Mouse (Mus musculus) thymus, postnatal 10 days (tissue): ENCODE measurements around the gene Arhgef25.
A peak's percentile ranks its signal among the peaks of the same experiment; 100 is the strongest.
"Not testable (repeated sequence)": the region's sequence is repeated elsewhere in the genome, so short reads cannot be mapped to it uniquely, and the experiment has no call there.

Source experiments
- DNase-seq, 2 experiments: peaks; one replicate each; pipeline ENCODE4 v3.0.0; 2021; ENCODE audit warnings: low spot score in 2 of 2

Arhgef25 gene

DNA sequence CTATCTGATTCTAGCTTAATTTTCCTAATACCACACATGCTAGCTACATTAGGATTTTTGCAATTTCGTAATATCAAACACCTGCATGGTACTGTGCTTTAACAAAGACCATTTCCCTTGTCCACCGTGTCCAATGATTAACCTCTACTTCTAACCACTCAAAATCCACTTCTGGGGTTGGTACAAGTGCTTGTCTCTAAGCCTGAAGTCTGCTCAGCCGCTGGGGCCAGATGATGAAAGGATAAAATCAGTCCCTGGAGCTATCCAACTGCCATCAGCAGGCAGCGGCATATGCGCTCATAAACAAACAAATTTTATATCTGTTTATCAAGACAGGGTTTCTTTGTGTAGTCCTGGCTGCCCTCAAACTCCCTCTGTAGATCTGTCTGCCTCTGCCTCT lies 14.7 kb upstream of the Arhgef25 start:
- no peak for DNase-seq

DNA sequence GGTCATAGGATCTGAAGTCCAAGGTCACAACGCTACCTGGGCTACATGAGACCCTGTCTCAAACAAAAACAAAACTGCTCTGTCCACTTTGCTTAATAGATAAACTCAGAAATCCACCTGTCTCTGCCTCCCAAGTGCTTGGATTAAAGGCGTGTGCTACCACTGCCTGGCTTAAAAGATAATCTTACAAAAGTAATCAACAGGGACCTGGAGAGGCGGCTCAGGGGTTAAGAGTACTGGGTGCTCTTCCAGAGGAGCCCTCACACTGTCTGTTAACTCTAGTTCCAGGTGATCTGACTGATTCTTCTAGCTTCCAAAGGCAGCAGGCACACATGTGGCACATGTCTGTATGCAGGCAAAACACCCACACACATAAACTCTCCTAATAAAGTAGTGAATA lies 13.2 kb upstream of the Arhgef25 start:
- DNase-seq, result no peak

DNA sequence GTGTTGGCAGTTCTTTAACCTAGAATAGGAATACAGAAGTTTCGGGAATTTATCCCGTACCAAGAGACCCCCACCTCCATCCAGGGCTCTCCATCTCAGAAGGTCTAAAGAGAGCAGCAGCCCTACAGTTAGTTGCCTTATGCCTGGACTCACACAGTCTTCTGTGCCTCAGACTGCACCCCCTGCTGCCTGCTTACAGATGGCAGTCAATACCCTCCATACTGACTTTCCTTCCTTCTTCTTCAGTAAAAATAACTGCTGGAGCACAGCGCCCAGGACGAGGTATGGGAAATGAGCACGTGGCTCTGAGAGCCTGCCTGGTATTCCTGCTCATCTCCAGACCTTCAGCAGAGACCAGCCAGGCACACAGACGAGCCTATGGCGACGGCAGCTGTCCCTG lies 10.4 kb upstream of the Arhgef25 start:
- no peak for DNase-seq

DNA sequence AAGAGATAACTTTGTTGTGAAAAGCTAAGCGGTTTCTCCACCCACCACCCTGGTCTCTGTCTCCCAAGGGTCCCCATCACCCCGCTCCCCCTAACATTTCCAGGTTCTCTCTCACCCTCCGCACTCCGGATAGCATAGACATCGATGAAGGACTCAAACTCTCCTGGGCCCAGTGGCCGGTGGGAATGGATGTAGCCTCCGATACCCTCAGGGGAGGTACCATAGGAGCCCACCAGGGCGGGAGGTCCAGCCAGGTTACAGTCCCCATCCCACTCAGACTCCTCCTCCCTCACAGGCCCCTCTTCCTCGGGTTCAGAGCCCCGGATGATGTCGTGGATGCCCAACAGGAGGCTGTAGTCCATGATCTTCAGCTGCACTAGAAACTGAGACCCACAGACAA lies 9.6 kb upstream of the Arhgef25 start:
- DNase-seq, result no peak

DNA sequence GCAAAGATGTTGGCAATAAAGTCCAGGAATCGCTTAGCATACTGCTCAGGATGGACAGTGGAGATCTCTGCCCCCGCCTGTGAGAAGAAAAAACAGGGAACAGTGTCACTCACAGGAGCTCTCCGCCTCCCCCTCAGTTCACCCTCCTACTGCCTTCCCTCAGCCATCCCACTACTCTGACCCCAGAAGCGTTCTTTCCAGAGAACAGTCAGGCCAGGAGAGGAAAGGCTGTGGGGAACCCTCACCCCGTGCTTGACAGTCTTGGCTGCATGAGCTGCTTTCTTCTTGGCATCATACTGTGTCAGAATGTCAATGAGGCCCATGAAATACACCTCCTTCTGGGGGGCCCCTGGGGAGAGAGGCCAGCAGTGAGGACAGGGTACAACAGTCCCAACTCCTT lies 9.2 kb upstream of the Arhgef25 start:
- no peak for DNase-seq

DNA sequence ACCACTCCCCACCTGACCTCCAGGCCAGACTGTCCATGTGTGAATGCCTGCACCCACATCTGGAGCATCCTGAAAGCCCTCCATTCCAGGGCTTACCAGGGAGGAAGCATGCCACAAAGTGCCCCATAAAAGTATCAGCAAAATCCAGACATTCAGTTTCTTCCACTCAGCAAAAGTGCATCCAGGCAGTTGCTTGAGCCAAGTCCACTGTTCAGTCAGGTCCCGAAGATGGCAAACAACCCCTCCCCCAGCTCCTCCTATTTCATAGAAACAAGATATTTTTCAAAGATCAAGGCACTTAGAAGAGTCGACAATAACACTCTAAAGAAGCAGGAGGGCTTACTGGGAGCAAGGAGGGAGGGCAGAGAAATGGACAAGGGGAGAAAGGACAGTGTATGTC lies 8.6 kb upstream of the Arhgef25 start:
- no peak for DNase-seq

DNA sequence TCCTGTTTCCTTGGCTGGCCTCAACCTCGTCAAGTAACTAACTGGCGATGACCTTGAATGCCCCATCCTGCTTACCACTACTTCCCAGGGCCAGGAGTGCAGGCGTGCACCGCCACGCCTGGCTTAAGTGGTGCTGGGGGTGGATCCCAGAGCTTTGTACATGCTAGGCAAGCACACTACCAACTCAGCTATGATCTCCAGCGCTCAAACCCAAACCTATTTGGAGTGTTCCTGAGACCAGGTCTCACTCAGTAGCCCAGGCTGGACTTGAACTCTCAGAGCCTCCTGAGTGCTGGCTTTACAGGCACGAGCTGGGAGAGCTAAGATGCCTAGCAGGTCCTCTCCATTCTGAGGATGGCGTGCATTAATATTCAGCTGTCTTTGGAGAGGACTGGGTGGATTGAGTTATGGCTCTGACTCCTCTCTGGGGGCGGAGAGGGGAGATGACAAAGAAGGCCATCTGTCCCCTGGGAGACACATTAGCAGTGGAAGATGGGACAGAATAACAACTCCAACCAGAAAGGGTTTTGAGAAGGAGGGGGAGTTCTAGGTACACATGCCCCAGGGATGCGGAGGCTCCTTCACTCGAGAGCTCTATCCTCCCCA lies 7.7 kb upstream of the Arhgef25 start:
- no peak for DNase-seq

DNA sequence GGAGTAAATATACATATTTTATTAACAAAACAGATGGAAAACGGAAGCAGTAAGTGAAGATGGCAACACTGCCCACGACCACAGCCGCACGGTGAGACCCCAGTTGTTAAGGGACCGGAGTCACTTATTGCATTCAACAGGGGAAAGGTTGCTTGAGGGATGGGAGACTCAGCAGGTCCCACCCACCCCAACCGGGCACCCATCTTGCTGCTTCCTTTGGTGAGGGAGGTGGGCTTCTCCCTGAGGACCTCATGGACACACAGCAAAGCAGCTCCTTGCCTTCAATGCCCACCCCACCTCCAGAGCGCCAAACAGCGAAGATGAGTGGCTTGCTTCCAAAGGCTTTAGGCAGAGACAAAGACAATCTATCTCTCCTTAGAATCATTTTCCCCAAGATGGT lies 7.2 kb upstream of the Arhgef25 start:
- DNase-seq, result no peak

DNA sequence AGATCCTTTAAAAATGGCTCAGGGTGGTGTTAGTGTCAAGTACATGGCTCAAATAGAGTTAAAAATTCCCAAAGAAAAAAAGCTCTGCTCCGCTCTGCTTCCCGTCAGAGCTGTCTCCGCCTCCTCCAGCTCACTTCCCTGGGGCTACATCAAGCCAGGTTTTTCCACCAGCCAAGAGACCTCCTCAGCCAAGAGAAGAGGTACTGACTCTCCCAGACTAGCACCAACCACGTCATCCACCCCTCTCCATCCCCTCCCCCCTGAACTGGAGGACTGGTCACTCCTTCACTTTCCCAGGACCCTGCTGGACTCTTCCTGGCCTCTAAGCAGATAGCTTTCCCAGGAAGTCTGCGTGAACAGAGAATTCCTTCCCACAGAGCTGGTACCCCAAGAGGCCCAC lies 6.5 kb upstream of the Arhgef25 start:
- DNase-seq, result no peak

DNA sequence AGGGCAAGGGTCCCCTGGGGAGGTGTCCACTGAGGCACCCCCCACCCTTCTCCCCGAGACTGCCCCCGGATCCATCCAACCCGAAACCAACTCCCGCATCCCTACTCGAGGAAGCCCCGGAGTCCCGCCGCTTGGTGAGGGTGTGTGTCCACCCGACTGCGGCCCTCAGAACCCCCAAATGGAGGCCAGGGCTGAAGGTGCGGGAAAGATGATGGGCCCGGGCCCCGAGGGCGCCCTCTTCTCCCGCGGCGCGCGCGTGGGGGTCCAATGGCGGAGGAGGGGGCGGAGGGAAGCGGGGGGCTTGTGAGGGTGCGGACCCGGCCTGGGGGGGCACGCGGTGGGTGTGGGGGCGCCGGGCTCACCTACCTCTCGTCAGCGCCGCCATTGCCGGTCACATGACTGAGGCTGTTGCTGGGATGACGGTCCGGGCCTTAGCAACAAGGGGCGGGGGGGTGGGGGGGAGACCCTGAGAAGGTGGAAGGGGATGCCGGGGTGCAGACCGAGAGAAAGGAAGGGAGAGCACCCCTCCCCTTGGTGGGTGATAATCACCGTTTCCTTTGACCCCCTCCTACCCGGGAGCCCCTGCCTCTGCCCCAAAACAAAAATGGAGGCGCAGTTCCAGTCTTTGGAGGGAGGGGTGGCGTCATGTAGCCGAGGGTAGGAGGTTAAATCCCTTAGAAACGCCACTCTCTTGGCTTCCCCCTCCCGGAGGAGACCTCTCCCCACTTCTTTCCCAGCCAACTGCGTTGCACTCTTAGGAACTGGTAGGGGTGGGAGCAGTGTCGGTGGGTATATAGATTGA lies 5.6 kb upstream of the Arhgef25 start, which contains the start of gene Dtx3:
TSS of gene Dtx3 (minus strand) at position 401 of the 802 bp plus-strand sequence.
- DNase-seq, result peak; percentile 25 to 48

DNA sequence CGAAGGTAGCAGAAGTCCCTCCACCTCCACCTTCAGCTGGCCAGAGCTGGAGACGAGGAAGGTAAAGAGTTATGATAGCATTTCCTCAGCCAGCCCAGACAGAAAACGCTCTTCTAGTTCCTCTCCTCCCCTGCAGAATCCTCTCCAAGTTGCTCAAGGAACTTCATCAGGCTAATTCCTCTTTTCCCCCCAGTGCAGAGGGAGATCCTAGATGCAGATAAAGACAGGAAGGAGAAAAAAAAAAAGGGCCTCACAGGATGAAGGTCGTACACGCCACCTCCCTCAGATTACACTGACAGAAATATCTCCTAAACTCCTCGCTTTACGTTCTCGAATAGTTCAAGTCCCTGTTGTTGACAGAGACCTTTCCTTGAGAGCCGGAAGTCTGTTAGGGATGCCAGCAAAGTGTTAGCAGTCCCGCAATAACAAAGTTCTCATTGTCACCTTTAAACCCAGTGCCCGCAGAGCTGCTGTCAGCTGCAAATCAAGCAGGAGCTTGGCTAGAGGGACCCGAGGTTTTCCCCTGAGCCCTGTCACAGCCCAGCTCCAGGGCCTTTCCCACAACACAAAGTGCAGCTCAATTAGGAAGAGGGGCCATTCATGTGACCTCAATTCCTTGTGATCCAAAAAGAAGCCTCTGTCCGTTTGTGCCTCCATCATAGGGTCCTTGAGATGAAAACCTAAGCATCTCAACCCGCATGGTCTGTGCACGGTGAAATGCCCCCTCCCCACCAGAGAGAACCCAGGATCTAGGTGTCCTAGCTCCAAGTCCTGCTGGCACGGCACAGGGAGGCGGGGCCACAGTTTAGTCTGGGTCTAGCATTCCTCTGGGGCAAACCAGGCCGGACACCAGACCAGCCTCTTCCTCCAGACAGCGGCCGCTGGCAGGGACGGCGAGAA lies 4.8 kb upstream of the Arhgef25 start:
- DNase-seq, result no peak

DNA sequence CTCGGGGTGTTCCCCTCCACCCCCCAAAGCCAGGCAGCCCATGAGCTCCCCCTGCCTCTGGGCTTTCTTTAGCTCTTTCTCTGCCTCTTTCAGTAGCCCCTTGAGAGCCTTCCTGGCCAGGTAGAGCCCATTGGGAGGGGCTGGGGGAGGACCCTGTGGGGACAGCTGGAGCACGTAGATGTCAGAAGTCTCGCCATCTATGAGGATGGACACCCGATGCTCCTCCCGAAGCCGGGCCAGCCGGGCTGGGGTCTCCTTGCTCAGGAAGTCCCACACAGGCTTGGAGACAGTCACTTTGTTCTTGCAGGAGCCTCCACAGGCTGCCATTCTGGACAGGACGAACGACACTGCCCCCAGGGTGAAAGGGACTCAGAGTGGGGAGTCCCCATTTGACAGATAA lies 3.1 kb upstream of the Arhgef25 start:
- DNase-seq, result no peak

DNA sequence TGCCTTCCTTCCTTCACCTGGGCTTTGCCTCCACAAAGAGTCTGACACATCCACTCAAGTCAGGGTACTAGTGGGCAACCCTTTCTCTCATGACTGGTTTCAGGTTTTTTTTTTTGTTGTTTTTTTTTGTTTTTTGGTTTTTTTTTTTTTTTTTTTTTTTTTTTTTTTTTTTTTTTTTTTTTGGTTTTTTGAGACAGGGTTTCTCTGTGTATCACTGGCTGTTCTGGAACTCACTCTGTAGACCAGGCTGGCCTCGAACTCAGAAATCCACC lies 2.1 kb upstream of the Arhgef25 start:
- DNase-seq, result not testable (repeated sequence)

DNA sequence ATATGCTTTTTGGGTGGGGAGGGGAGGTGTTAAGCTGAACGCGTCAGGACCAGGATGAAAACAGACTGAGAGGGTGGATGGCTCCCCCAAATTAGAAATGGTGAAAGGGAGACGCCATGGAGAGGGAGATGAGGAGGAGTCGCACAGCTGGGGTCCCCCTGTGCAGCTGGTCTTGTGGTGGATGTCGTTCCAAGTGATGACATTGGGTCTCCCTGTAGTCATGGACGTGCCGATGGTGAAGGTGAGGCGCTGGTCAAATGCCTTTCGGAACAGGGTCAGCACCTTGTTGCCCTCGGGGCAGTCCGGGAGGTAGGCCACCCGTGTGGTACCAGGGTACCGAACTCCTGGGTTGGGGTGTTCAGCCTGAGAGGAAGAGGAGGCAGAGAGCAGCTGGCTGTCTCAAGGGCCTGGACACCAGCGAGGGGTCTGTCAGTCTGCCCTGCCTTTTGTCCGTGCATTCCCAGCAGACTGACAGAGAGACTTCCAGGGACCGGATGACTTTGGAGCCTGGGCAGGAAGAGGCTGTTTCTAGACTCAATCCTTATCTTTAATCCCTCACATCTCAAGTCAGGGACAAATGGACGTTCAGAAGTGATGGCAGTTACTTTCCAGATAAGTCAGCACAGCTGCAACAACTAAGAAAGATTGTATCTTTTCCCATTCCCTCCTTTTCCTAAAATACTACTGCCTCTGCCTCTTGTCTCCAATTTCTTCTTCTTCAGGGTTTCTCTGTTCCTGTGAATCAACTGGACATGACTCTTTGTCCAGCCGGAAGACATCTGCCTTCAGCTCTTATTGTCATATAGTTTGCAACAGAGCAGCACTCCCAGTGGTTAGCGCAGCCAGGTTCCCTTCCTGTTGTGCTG lies 1.5 kb upstream of the Arhgef25 start:
- DNase-seq, result no peak

DNA sequence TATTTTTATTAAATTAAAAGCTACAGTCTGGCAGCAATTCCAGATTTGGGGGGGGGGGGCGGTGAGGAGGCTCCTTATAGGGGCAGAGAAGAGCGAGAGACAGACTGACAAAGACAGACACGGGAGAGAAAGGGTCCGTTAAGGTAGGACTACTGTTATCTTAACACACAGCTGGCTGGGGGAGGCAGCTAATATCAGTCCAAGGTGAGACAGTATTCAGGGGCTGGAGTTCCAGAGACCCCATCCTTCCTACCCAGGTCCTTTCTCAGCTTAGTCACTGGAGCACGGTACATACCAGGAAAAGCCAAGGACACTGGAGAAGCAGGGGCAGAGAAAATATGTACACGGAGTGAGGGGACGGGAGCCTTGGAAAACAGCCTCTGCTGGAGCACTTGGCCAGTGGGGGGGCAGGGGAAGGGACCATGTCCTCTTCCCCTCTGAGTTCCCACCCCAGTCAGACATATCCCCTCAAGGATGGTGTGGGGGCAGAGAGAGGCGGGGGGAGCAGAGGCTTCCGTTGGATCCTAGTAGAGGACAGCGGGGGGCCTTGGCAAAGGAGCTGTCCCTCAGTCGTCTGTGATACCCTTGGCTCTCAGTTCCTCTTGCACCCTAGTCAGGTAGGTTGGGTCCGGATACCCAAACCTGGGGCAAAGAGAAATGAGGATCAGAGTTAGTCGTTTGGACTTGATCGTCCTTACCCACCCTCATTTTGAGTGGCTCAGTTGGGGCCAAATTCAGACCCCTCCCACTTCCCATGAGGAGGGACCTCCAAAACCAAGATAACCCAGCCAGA lies 711 bp upstream of the Arhgef25 start:
- DNase-seq, result no peak

DNA sequence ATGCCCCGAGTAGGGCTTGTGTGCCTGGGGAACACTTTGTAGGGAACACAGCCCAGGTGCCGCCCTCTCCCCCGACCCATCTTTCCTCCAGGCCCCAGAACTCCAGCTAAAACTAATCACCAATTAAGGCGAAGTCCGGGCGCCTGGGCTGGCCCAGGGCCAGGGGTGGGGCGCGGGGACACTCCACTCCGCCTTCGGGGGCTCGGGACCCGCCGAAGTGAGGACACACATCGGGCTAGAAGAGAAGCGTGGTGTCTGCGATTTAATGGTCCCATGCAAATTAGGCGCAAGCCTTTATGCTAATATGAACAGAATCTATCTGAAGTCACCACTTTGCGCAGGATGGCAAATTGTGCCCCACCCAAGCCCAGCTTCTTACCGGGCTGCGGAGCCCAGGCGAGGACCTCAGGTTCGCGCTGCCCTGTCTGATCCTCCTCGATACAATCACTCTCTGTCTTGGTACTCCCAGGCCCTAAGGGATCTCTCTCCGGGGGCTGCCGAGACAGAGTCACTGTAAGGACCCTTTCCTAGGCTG lies 700 bp downstream of the Arhgef25 start:
- DNase-seq, result no peak

DNA sequence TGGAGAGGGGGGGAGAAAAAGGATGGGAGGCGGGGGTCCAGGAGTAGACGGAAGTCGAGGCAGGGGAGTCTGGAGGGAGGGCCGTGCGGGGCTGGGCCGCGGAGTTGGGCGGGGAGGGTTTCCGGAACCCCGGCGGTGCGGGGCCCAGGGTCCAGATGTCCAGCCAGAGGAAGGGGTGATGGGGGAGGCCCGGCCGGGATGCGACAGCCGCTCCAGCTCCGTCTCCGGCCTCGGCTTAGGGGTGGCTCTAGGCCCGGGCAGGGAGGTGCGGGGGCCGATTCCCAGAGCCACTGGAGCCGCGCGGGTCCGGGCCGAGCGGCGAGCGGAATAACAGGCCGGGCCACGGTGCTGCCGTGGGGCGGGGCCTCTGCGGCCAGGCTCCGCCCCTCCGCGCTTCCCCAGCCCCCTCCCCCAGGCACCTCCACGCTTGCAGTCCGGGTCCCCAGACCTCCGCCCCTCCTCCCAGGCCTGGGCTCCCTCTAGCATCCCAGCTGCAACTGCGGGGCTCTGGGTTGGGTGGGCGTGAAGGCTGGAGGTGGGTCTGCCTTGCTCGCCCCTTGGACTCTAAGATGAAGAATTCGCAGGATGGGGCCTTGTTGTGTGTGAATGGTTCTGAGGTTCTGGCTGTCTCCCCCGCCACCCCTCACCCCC lies 1.3 kb downstream of the Arhgef25 start:
- DNase-seq, result no peak

DNA sequence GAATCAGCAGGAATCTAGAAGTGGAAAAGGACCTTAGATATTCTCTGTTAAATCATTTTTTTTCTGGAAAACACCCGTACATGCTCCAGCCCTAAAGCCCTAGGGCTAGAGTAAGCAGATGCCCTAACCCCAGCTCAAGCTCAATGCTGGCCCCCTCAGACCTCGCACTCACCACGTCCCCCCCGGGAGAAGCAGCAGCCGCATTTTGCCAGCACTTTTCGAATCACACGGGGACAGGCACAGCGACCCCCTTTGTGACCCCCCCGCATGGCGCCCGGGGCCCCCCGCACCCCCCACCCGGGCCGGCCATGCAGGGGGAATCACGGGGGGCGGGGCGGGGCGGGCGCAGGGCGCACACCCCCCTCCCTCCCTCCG lies 1.8 kb downstream of the Arhgef25 start:
- no peak for DNase-seq

DNA sequence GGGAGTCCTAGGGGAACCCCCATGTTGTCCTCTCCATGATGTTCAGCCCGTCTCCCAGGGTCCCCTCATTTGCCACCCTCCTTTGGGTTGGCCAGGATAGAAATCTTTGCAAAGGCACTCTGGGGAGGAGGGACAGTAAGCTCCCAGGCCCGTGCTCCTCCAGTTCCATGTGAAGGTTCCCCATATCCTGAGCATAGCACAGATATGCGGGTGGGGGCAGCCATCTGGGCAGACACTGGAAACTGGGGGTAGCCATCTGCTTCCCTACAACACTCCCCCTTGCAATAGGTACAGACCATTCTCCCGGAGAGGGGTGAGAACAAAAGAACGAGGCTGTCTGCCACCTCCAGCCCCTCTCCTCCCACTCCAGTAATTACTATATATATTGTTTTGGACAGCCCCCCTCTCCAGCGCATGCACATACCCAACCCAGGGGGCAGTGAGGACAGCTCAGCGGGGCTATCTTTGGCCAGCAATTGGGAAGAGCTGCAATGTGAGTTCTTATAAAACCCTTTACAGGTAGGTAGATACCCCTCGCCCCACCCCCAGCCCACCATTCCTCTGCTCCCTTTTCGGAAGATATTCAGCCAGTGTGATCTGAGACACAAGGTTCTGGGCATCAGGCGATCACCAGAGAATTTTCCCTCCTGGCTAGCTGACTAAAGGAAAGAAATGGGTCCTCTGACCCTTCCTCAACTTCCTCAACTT lies 2.4 kb downstream of the Arhgef25 start:
- DNase-seq, result no peak

DNA sequence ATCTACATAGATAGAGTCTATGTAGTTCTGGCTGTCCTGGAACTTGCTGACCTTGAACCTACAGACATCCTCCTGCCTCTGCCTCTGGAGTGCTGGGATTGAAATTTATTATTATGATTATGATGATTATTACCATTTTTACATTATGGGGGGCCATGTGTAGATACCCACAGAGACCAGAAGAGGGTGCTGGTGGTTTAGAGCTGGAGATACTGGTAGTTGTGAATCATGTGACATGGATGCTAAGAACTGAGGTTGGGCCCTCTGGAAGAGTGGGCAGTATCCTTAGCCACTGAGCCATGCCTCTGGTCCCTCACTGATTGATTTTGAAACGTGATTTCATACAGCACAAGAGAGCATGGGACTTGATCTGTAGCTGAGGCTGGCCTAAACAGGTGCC lies 3.4 kb downstream of the Arhgef25 start:
- no peak for DNase-seq
